Mouse (Mus musculus) midbrain, embryonic 11.5 days (tissue): ENCODE data around the gene Rsph3b. TPM values are rescaled to one million over a fixed set of nuclear protein-coding genes. Genes with fewer than 3 reads are reported as not detected.

ENCODE experiments used
- ATAC-seq: fragments of 200-750 bp; cut with Nextera tagmentation; 2 replicates; pipeline ENCODE4 v1.8.0; 2017; ENCODE audit warnings: moderate TSS enrichment, moderate library complexity; ENCODE audit not compliant: low FRiP score
- DNase-seq: peaks from one replicate; pipeline ENCODE4 v3.0.0; 2015; ENCODE audit warnings: low spot score; ENCODE audit errors: missing footprints
- H3K27ac ChIP-seq: fragments of 300-500 bp; sonication (generic); 2 replicates; pipeline ENCODE4 v1.5.1; 2014; ENCODE audit warnings: low read depth, low read length
- H3K27me3 ChIP-seq: fragments of 300-500 bp; sonication (generic); 2 replicates; pipeline ENCODE4 v1.6.1; 2014; ENCODE audit warnings: mild to moderate bottlenecking, low read length, moderate library complexity, mixed read lengths; ENCODE audit not compliant: control insufficient read depth, insufficient read depth
- H3K36me3 ChIP-seq: fragments of 300-500 bp; sonication (generic); 2 replicates; pipeline ENCODE4 v1.6.1; 2014; ENCODE audit warnings: mild to moderate bottlenecking, low read length, moderate library complexity, mixed read lengths; ENCODE audit not compliant: control insufficient read depth, insufficient read depth
- H3K4me1 ChIP-seq: fragments of 300-500 bp; sonication (generic); 2 replicates; pipeline ENCODE4 v1.6.1; 2014; ENCODE audit warnings: low read length; ENCODE audit not compliant: control insufficient read depth, insufficient read depth
- H3K4me2 ChIP-seq: fragments of 300-500 bp; sonication (generic); 2 replicates; pipeline ENCODE4 v1.6.1; 2014; ENCODE audit warnings: mild to moderate bottlenecking, moderate library complexity
- H3K4me3 ChIP-seq: fragments of 300-500 bp; sonication (generic); 2 replicates; pipeline ENCODE4 v1.5.1; 2014; ENCODE audit warnings: low read depth, low read length
- H3K9ac ChIP-seq: fragments of 300-500 bp; sonication (generic); 2 replicates; pipeline ENCODE4 v1.6.1; 2014; ENCODE audit warnings: low read length
- H3K9me3 ChIP-seq: fragments of 300-500 bp; sonication (generic); 2 replicates; pipeline ENCODE4 v1.6.1; 2016; ENCODE audit warnings: low read length; ENCODE audit not compliant: control insufficient read depth
- WGBS: fragments of 180-500 bp; shearing (Covaris S2); extraction: QIAGEN DNeasy Blood & Tissue Kit; methylation state at CpG from one replicate; pipeline ENCODE4 v1.1.7; 2014; 5-methylcytosine and 5-hydroxymethylcytosine counted together
- polyA plus RNA-seq: library from polyadenylated mRNA; unstranded; fragments of >200 nt; fragmentation: Nextera tagmentation; extraction: Ambion mirVana; gene quantifications from 2 replicates; pipeline ENCODE4 v1.2.1, GENCODE M21; 2014

Gene Rsph3b
- polyA plus RNA-seq, 1 experiment from 2014 or later, result 48.2 TPM

GRCm38 (mm10) chr17:6884531-6884930 lies 64.0 kb downstream of the Rsph3b start:
- Histone ChIP-seq H3K36me3 (no peaks in the 10 kb centered on the region), H3K9ac (no peak overlapping the region), H3K9me3 (no peaks in the 10 kb centered on the region), H3K4me3 (no peak overlapping the region), H3K4me1 (peaks cover 2% of the 10 kb centered on the region; the same call in 1 of the 2 replicates), H3K27ac (no peak overlapping the region), H3K27me3 (no peaks in the 10 kb centered on the region), H3K4me2 (no peak overlapping the region)
- WGBS, result 84% methylated on average over 1 of the region's 1 CpGs
- no peak for ATAC-seq
- peak; percentile 74 for DNase-seq

GRCm38 (mm10) chr17:6881306-6881705 lies 67.2 kb downstream of the Rsph3b start:
- H3K4me3 ChIP-seq, result no peak overlapping the region
- 90% methylated on average over 6 of the region's 6 CpGs for WGBS
- no peak overlapping the region for H3K4me2 ChIP-seq
- DNase-seq (no peak), ATAC-seq (no peak)
- peaks cover 2% of the 10 kb centered on the region; the same call in 1 of the 2 replicates for H3K4me1 ChIP-seq
- no peak overlapping the region for H3K27ac ChIP-seq
- H3K27me3 ChIP-seq, result no peaks in the 10 kb centered on the region
- no peaks in the 10 kb centered on the region for H3K9me3 ChIP-seq
- no peaks in the 10 kb centered on the region for H3K36me3 ChIP-seq
- H3K9ac ChIP-seq, result no peak overlapping the region

- no peak overlapping the region for H3K4me3 ChIP-seq
- no peak overlapping the region for H3K9ac ChIP-seq
- no peaks in the 10 kb centered on the region for H3K27me3 ChIP-seq
- no peak overlapping the region for H3K27ac ChIP-seq
- H3K4me1 ChIP-seq, result no peaks in the 10 kb centered on the region; the same call in 1 of the 2 replicates
- H3K4me2 ChIP-seq, result no peak overlapping the region
- ATAC-seq (no peak), DNase-seq (no peak)
- H3K9me3 ChIP-seq, result no peaks in the 10 kb centered on the region; the same call in 1 of the 2 replicates
- H3K36me3 ChIP-seq, result no peaks in the 10 kb centered on the region
- 95% methylated on average over 2 of the region's 2 CpGs for WGBS
These were observed 77.1 kb downstream of the Rsph3b start for GRCm38 (mm10) chr17:6871421-6871820.

GRCm38 (mm10) chr17:6868810-6869209 lies 79.7 kb downstream of the Rsph3b start:
- H3K9me3 ChIP-seq, result no peaks in the 10 kb centered on the region
- no peak overlapping the region for H3K4me2 ChIP-seq

GRCm38 (mm10) chr17:6867740-6868139 lies 80.7 kb downstream of the Rsph3b start:
- whole genome bisulfite sequencing, result 27% methylated on average over 7 of the region's 7 CpGs
- Histone ChIP-seq H3K36me3 (no peaks in the 10 kb centered on the region), H3K9me3 (no peaks in the 10 kb centered on the region), H3K27me3 (0 out of 2 replicates have a peak, but pooled peaks cover 2% of the 10 kb centered on the region), H3K4me2 (no peak overlapping the region), H3K9ac (no peak overlapping the region), H3K27ac (no peak overlapping the region), H3K4me3 (no peak overlapping the region), H3K4me1 (peaks cover 4% of the 10 kb centered on the region; the same call in 1 of the 2 replicates)
- ATAC-seq, result no peak
- peak; percentile 73 for DNase-seq

More at GRCm38 (mm10) chr17:6868810-6869209, 79.7 kb downstream of the Rsph3b start:
- Histone ChIP-seq H3K4me1 (peaks cover 3% of the 10 kb centered on the region; the same call in 1 of the 2 replicates), H3K36me3 (no peaks in the 10 kb centered on the region), H3K4me3 (no peak overlapping the region), H3K27me3 (0 out of 2 replicates have a peak, but pooled peaks cover 2% of the 10 kb centered on the region), H3K27ac (no peak overlapping the region), H3K9ac (no peak overlapping the region)
- peak; percentile 69 for DNase-seq
- no peak for ATAC-seq

GRCm38 (mm10) chr17:6866576-6866975 lies 81.9 kb downstream of the Rsph3b start:
- DNase-seq (peak; percentile 44), ATAC-seq (no peak)
- 83% methylated on average over 1 of the region's 1 CpGs for WGBS
- no peaks in the 10 kb centered on the region for H3K9me3 ChIP-seq
- H3K27me3 ChIP-seq, result 0 out of 2 replicates have a peak, but pooled peaks cover 2% of the 10 kb centered on the region
- no peak overlapping the region for H3K27ac ChIP-seq
- H3K4me1 ChIP-seq, result peaks cover 10% of the 10 kb centered on the region
- no peak overlapping the region for H3K9ac ChIP-seq
- H3K36me3 ChIP-seq, result no peaks in the 10 kb centered on the region
- H3K4me2 ChIP-seq, result no peak overlapping the region
- no peak overlapping the region for H3K4me3 ChIP-seq

- no peak overlapping the region for H3K4me2 ChIP-seq
- WGBS, result 66% methylated on average over 5 of the region's 5 CpGs
- H3K27me3 ChIP-seq, result 0 out of 2 replicates have a peak, but pooled peaks cover 2% of the 10 kb centered on the region
- no peak overlapping the region for H3K27ac ChIP-seq
- peak; percentile 41 for DNase-seq
- peaks cover 20% of the 10 kb centered on the region for H3K4me1 ChIP-seq
- no peak for ATAC-seq
- H3K9ac ChIP-seq, result no peak overlapping the region
- no peaks in the 10 kb centered on the region for H3K36me3 ChIP-seq
- no peak overlapping the region for H3K4me3 ChIP-seq
- H3K9me3 ChIP-seq, result no peaks in the 10 kb centered on the region
These were observed 82.9 kb downstream of the Rsph3b start for GRCm38 (mm10) chr17:6865580-6865979.

GRCm38 (mm10) chr17:6864869-6865268 lies 83.6 kb downstream of the Rsph3b start:
- H3K4me1 ChIP-seq, result peaks cover 27% of the 10 kb centered on the region
- H3K9me3 ChIP-seq, result no peaks in the 10 kb centered on the region
- peak; percentile 81 for DNase-seq
- H3K27ac ChIP-seq, result no peak overlapping the region
- H3K4me3 ChIP-seq, result no peak overlapping the region
- 0 out of 2 replicates have a peak, but pooled peaks cover 2% of the 10 kb centered on the region for H3K27me3 ChIP-seq
- no peak overlapping the region for H3K4me2 ChIP-seq
- 33% methylated on average over 13 of the region's 13 CpGs for WGBS
- ATAC-seq, result no peak
- H3K9ac ChIP-seq, result no peak overlapping the region
- no peaks in the 10 kb centered on the region for H3K36me3 ChIP-seq

- Histone ChIP-seq H3K27me3 (0 out of 2 replicates have a peak, but pooled peaks cover 2% of the 10 kb centered on the region), H3K9ac (no peak overlapping the region), H3K4me2 (no peak overlapping the region), H3K4me3 (no peak overlapping the region), H3K36me3 (no peaks in the 10 kb centered on the region), H3K4me1 (peaks cover 32% of the 10 kb centered on the region), H3K27ac (no peak overlapping the region), H3K9me3 (no peaks in the 10 kb centered on the region)
- DNase-seq (peak; percentile 77), ATAC-seq (no peak)
- WGBS, result 86% methylated on average over 6 of the region's 6 CpGs
These were observed 85.0 kb downstream of the Rsph3b start for GRCm38 (mm10) chr17:6863521-6863920.
